Mouse (Mus musculus) embryo, embryonic 11.5 days (tissue): ENCODE measurements at regions not wholly inside any gene's neighbourhood (a gene's known extent, or its start where the extent isn't known, plus 50 kb on each side); places are given as distances from the start of the nearest gene placed in this dataset.

Source experiments
- DNase-seq: peaks from one replicate; pipeline ENCODE4 v3.0.0-alpha.2; 2012; ENCODE audit warnings: low read depth, low spot score

- DNase-seq = no peak
These were observed 118.0 kb upstream of the Slc22a23 start for GRCm38 (mm10) chr13:34462808-34463511.

GRCm38 (mm10) chr13:34462206-34462807 lies 117.3 kb upstream of the Slc22a23 start:
- no peak for DNase-seq

- no peak for DNase-seq
These were observed 116.0 kb upstream of the Slc22a23 start for GRCm38 (mm10) chr13:34460969-34461368.

- DNase-seq = no peak
These were observed 111.1 kb upstream of the Slc22a23 start for GRCm38 (mm10) chr13:34456051-34456450.

GRCm38 (mm10) chr13:34446806-34447205 lies 101.8 kb upstream of the Slc22a23 start:
- no peak for DNase-seq

- no peak for DNase-seq
These were observed 101.3 kb upstream of the Slc22a23 start for GRCm38 (mm10) chr13:34446327-34446726.

- DNase-seq = no peak
These were observed 96.4 kb upstream of the Slc22a23 start for GRCm38 (mm10) chr13:34441347-34441746.

GRCm38 (mm10) chr13:34427527-34427926 lies 82.5 kb upstream of the Slc22a23 start:
- no peak for DNase-seq

GRCm38 (mm10) chr13:34424921-34425320 lies 79.9 kb upstream of the Slc22a23 start:
- no peak for DNase-seq

- no peak for DNase-seq
These were observed 76.7 kb upstream of the Slc22a23 start for GRCm38 (mm10) chr13:34421644-34422043.

- DNase-seq = no peak
These were observed 75.6 kb upstream of the Slc22a23 start for GRCm38 (mm10) chr13:34420341-34421156.

- DNase-seq = no peak
These were observed 74.1 kb upstream of the Slc22a23 start for GRCm38 (mm10) chr13:34419061-34419460.

GRCm38 (mm10) chr13:34416603-34417002 lies 71.6 kb upstream of the Slc22a23 start:
- DNase-seq = no peak

- DNase-seq = no peak
These were observed 69.6 kb upstream of the Slc22a23 start for GRCm38 (mm10) chr13:34414533-34414932.

GRCm38 (mm10) chr13:34408669-34409055 lies 63.7 kb upstream of the Slc22a23 start:
- DNase-seq = no peak

- no peak for DNase-seq
These were observed 63.2 kb upstream of the Slc22a23 start for GRCm38 (mm10) chr13:34408007-34408668.

- no peak for DNase-seq
These were observed 61.3 kb upstream of the Slc22a23 start for GRCm38 (mm10) chr13:34406291-34406690.

GRCm38 (mm10) chr13:34402631-34403030 lies 57.6 kb upstream of the Slc22a23 start:
- DNase-seq = no peak

GRCm38 (mm10) chr13:34401031-34401430 lies 56.0 kb upstream of the Slc22a23 start:
- DNase-seq = no peak

- no peak for DNase-seq
These were observed 53.9 kb upstream of the Slc22a23 start for GRCm38 (mm10) chr13:34398847-34399246.

- no peak for DNase-seq
These were observed 53.2 kb upstream of the Slc22a23 start for GRCm38 (mm10) chr13:34398061-34398787.
